Mouse (Mus musculus) megakaryocyte, embryonic 14.5 days (primary cell): Measurements from ENCODE around the gene Ahcyl2.

ENCODE experiments used
- FLI1 ChIP-seq: IDR thresholded peaks from 2 replicates; pipeline ENCODE4 v1.6.1; 2012; ENCODE audit warnings: low read length, inconsistent platforms, mixed read lengths
- GATA1 ChIP-seq: IDR thresholded peaks from 3 replicates; pipeline ENCODE4 v1.6.1; 2012; ENCODE audit warnings: mixed read lengths, low read length, inconsistent platforms, borderline replicate concordance

DNA sequence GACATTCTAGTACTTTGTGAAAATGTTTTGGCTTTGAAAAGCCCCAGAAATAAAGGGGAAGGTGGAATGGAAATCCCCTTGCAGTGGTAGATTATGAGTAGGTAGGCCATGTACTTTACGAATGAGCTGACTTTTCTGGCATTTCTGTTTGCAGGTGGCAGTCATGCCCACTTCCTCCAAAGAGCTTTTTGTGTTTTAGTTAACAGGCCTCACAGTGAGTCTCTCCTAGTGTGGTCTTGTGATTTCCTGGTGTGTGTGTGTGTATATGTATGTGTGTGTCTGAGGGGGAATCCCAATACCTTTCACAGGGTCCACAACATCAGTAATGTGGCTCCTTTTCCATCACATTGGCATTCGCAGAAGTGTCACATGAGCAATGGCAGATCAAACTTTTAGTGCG is 70.7 kb downstream of the Ahcyl2 start:
- TF ChIP-seq GATA1 (no peak), FLI1 (no peak)
